In genomic region chr2:173187182-173187855, GRCm38 (mm10) we compare ENCODE assay signal across 10 mouse cellular contexts. TPM values are rescaled to one million over a fixed set of nuclear protein-coding genes. Genes with fewer than 3 reads are reported as not detected.
DNase-seq lines count a peak whose midpoint lies in the region; ATAC-seq and TF ChIP-seq lines count a peak whose summit lies in the region.
"Had no signal": no experiment of that assay in that cellular context is flagged by ENCODE, and none has a peak within 500 bp of the region (broad histone marks: within the 10 kb centered on the region; RNA-seq: fewer than 3 reads in every experiment).

No protein-coding gene starts in this region.

- peak; percentile 71 for DNase-seq in heart, embryonic 10.5 days (ENCODE audit: low spot score)
- DNase-seq in kidney, adult 9 months = peak; percentile 51
- DNase-seq in lung, postnatal 0 days (ENCODE audit: low spot score) = peak; percentile 50
- no peak for DNase-seq in embryo, embryonic 11 days
- DNase-seq in layer of hippocampus, postnatal 10 days (ENCODE audit: low spot score in 2 of 2) = no peak
- no peak for DNase-seq in cerebellum, adult 9-11 months

- no peak for TF ChIP-seq EP300 in lung, postnatal 0 days (IDR thresholded peaks at IDR 0.05)

- H3K4me3 ChIP-seq in heart, embryonic 10.5 days = no peak overlapping the region
- H3K4me3 ChIP-seq in heart, embryonic 12.5 days = no peak overlapping the region
- H3K4me3 ChIP-seq in lung, postnatal 0 days (ENCODE audit: low read depth, low read length) = no peak overlapping the region
- H3K4me3 ChIP-seq: midbrain, embryonic 12.5 days had no signal

- 37% methylated on average over 8 of the region's 8 CpGs for WGBS in heart, embryonic 10.5 days
- 31% methylated on average over 8 of the region's 8 CpGs for WGBS in heart, embryonic 12.5 days
- WGBS in lung, postnatal 0 days = 31% methylated on average over 8 of the region's 8 CpGs

- TF ChIP-seq CTCF in lung, postnatal 0 days (IDR thresholded peaks at IDR 0.05) = no peak

- no peaks in the 10 kb centered on the region for H3K36me3 ChIP-seq in heart, embryonic 10.5 days
- H3K36me3 ChIP-seq in heart, embryonic 12.5 days = no peaks in the 10 kb centered on the region
- H3K36me3 ChIP-seq in lung, postnatal 0 days (ENCODE audit: insufficient read depth, low read length) = no peaks in the 10 kb centered on the region
- H3K36me3 ChIP-seq: midbrain, embryonic 12.5 days had no signal

- no peak for ATAC-seq in heart, embryonic 12.5 days (ENCODE audit: insufficient number of reproducible peaks, low FRiP score)
- peak; percentile 27 for ATAC-seq in CD4-positive, CD25-positive, alpha-beta regulatory T cell, adult 4 months
- peak; percentile 71 for ATAC-seq in lung, postnatal 0 days

- H3K9me3 ChIP-seq in heart, embryonic 10.5 days = no peaks in the 10 kb centered on the region
- no peaks in the 10 kb centered on the region for H3K9me3 ChIP-seq in heart, embryonic 12.5 days (replicated peaks)
- no peaks in the 10 kb centered on the region for H3K9me3 ChIP-seq in lung, postnatal 0 days (ENCODE audit: low read length)
- H3K9me3 ChIP-seq: midbrain, embryonic 12.5 days had no signal

- no peak overlapping the region for H3K9ac ChIP-seq in heart, embryonic 12.5 days
- H3K9ac ChIP-seq in lung, postnatal 0 days (replicated peaks; ENCODE audit: low read depth) = no peak overlapping the region
- H3K9ac ChIP-seq: midbrain, embryonic 12.5 days had no signal

- H3K4me2 ChIP-seq in heart, embryonic 12.5 days = no peak overlapping the region
- no peak overlapping the region for H3K4me2 ChIP-seq in lung, postnatal 0 days (replicated peaks; ENCODE audit: low read depth, low read length)
- H3K4me2 ChIP-seq: midbrain, embryonic 12.5 days had no signal

- H3K27ac ChIP-seq in heart, embryonic 10.5 days = no peak overlapping the region
- H3K27ac ChIP-seq in heart, embryonic 12.5 days (ENCODE audit: poor library complexity, severe bottlenecking) = no peak overlapping the region
- H3K27ac ChIP-seq in lung, postnatal 0 days (ENCODE audit: low read length) = no peak overlapping the region
- H3K27ac ChIP-seq: midbrain, embryonic 12.5 days had no signal

- H3K27me3 ChIP-seq in heart, embryonic 10.5 days (ENCODE audit: insufficient read depth, poor library complexity, severe bottlenecking) = peaks cover 44% of the 10 kb centered on the region
- peaks cover 25% of the 10 kb centered on the region for H3K27me3 ChIP-seq in heart, embryonic 12.5 days (replicated peaks)
- H3K27me3 ChIP-seq in lung, postnatal 0 days (replicated peaks; ENCODE audit: insufficient read depth, low read length) = no peaks in the 10 kb centered on the region

- peaks cover 4% of the 10 kb centered on the region for H3K4me1 ChIP-seq in heart, embryonic 10.5 days
- no peaks in the 10 kb centered on the region for H3K4me1 ChIP-seq in heart, embryonic 12.5 days (replicated peaks)
- no peaks in the 10 kb centered on the region for H3K4me1 ChIP-seq in lung, postnatal 0 days (ENCODE audit: insufficient read depth, low read depth, low read length)

RNA-seq across cellular contexts. Expression of gene Zbp1, which starts 31.4 kb away (rescaled TPM):
- polyA plus RNA-seq in heart, embryonic 10.5 days (2016; fragmentation: Nextera tagmentation; extraction: Ambion mirVana) = not detected in 2 replicates
- polyA plus RNA-seq in heart, embryonic 12.5 days (2016; fragmentation: Nextera tagmentation; extraction: Ambion mirVana) = not detected in 2 replicates
- polyA plus RNA-seq in CD4-positive, CD25-positive, alpha-beta regulatory T cell, adult 4 months (2017; shearing (Covaris generic)) = 100 to 1,000 TPM in 1 of 2 experiments, 10 to 100 TPM in 1; 85.2 to 140 TPM
- 1.1 and 2.5 TPM in 2 replicates for polyA plus RNA-seq in lung, postnatal 0 days (2015; fragmentation: Nextera tagmentation; extraction: Ambion mirVana)
- total RNA-seq in layer of hippocampus, postnatal 10 days (2021) = not detected
- total RNA-seq: left cerebral cortex, adult 18-20 months had no signal

RNA-seq across cellular contexts. Expression of gene Pck1, which starts 34.5 kb away (rescaled TPM):
- not detected in 2 replicates for polyA plus RNA-seq in heart, embryonic 10.5 days (2016; fragmentation: Nextera tagmentation; extraction: Ambion mirVana)
- 0.09 and 0.19 TPM in 2 replicates for polyA plus RNA-seq in heart, embryonic 12.5 days (2016; fragmentation: Nextera tagmentation; extraction: Ambion mirVana)
- not detected for polyA plus RNA-seq in CD4-positive, CD25-positive, alpha-beta regulatory T cell, adult 4 months (2017; shearing (Covaris generic))
- 0.08 and 0.10 TPM in 2 replicates for polyA plus RNA-seq in lung, postnatal 0 days (2015; fragmentation: Nextera tagmentation; extraction: Ambion mirVana)
- total RNA-seq in layer of hippocampus, postnatal 10 days (2021) = not detected
- total RNA-seq: left cerebral cortex, adult 18-20 months had no signal
- polyA plus RNA-seq: midbrain, embryonic 12.5 days had no signal

Comparison
In these comparisons a context has a peak if more than half of its experiments do, and no peak if none do; other contexts are left out.
1. DNase-seq: peak in heart, embryonic 10.5 days (single experiment), kidney, adult 9 months (single experiment) and lung, postnatal 0 days (single experiment); none in embryo, embryonic 11 days (single experiment), layer of hippocampus, postnatal 10 days (0 of 2) and cerebellum, adult 9-11 months (single experiment).
2. RNA of gene Zbp1, which starts 31.4 kb away (polyA plus RNA-seq): 85.2 to 140 TPM in CD4-positive, CD25-positive, alpha-beta regulatory T cell, adult 4 months; 1.1 to 2.5 TPM in lung, postnatal 0 days, not detected in heart, embryonic 12.5 days and not detected in heart, embryonic 10.5 days; every median in the first group is over 10 times any median in the second.